Mouse (Mus musculus) brain, adult 2 months (tissue): Measurements from ENCODE around the gene Kmt2e.
"Not testable (repeated sequence)": the region's sequence is repeated elsewhere in the genome, so short reads cannot be mapped to it uniquely, and the experiment has no call there.

Experiments used
- DNase-seq: peaks from one replicate; pipeline ENCODE4 v3.0.0; 2011; ENCODE audit warnings: low read depth, low spot score

Kmt2e gene

GRCm38 (mm10) chr5:23553338-23553737 is 119.1 kb downstream of the Kmt2e start:
- not testable (repeated sequence) for DNase-seq
